Mouse (Mus musculus) C2C12 (cell line): ENCODE data around the gene Arhgef10l.

Experiments used
- MAX ChIP-seq: IDR thresholded peaks from one replicate; pipeline ENCODE4 v1.6.1; 2011; ENCODE audit warnings: mild to moderate bottlenecking, control low read depth
- MYOD1 ChIP-seq: IDR thresholded peaks from one replicate; pipeline ENCODE4 v1.6.1; 2011; ENCODE audit warnings: low read depth; ENCODE audit not compliant: control insufficient read depth, insufficient read length

DNA sequence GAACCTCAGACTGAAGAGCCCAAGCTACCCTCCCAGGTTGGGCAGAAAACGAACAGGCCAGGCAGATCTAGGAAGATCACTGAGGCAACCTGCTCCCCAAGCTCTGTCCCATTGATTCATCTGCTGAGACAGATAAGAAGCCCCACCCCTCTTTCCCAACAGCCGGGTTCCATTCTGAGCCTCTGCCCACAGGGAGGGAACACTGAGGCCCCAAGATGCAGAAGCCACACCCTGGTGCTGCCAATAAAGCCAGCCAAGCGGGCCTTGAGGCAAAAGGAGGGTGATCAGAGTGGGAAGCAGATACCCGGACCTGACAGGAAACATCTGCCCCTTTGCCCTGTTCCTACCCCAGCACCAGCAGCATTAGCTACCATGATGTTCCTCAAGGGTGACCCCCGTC lies 81.6 kb downstream of the Arhgef10l start:
- TF ChIP-seq MAX: no peak
- TF ChIP-seq MYOD1: no peak
